Mouse (Mus musculus) heart, adult 2 months (tissue): ENCODE data around the gene Ms4a6c. TPM values are rescaled to one million over a fixed set of nuclear protein-coding genes. Genes with fewer than 3 reads are reported as not detected.
A peak's percentile ranks its signal among the peaks of the same experiment; 100 is the strongest.
"Not testable (repeated sequence)": the region's sequence is repeated elsewhere in the genome, so short reads cannot be mapped to it uniquely, and the experiment has no call there.

Experiments used
- DNase-seq, 2 experiments: peaks; one replicate each; pipeline ENCODE4 v3.0.0; 2021
- H3K27ac ChIP-seq: fragments of 200-600 bp; 2 replicates; pipeline ENCODE4 v1.8.1; 2022
- H3K27me3 ChIP-seq: fragments of 200-500 bp; 2 replicates; pipeline ENCODE4 v1.6.1; 2012; ENCODE audit warnings: mild to moderate bottlenecking, low read length, inconsistent platforms, mixed read lengths; ENCODE audit not compliant: control insufficient read depth, insufficient read depth
- H3K36me3 ChIP-seq: fragments of 200-500 bp; 2 replicates; pipeline ENCODE4 v1.6.1; 2012; ENCODE audit warnings: low read length, inconsistent platforms; ENCODE audit not compliant: control insufficient read depth, insufficient read depth
- H3K4me1 ChIP-seq: fragments of 200-500 bp; 2 replicates; pipeline ENCODE4 v1.6.1; 2011; ENCODE audit warnings: low read length; ENCODE audit not compliant: control insufficient read depth, insufficient read depth
- H3K4me3 ChIP-seq: fragments of 200-600 bp; 2 replicates; pipeline ENCODE4 v1.8.1; 2022
- H3K79me2 ChIP-seq: fragments of 200-500 bp; replicated peaks from 2 replicates; pipeline ENCODE4 v1.6.1; 2012; ENCODE audit warnings: mild to moderate bottlenecking, inconsistent platforms, low read length, moderate library complexity, mixed read lengths; ENCODE audit not compliant: control insufficient read depth, insufficient read depth
- H3K9ac ChIP-seq: fragments of 200-500 bp; 2 replicates; pipeline ENCODE4 v1.6.1; 2012; ENCODE audit warnings: low read depth, mild to moderate bottlenecking, control low read depth, inconsistent platforms, low read length, mixed read lengths
- CTCF ChIP-seq: fragments of 200-600 bp; IDR thresholded peaks from 2 replicates; pipeline ENCODE4 v1.8.1; 2022; ENCODE audit warnings: antibody characterized with exemption, mild to moderate bottlenecking, moderate library complexity
- EP300 ChIP-seq: fragments of 200-500 bp; IDR thresholded peaks from 2 replicates; pipeline ENCODE4 v1.6.1; 2011; ENCODE audit warnings: low read depth, low read length, control low read depth; ENCODE audit not compliant: insufficient read depth
- POLR2A ChIP-seq: fragments of 200-500 bp; IDR thresholded peaks from 2 replicates; pipeline ENCODE4 v1.6.1; 2011; ENCODE audit warnings: mild to moderate bottlenecking, low read depth, low read length, control low read depth; ENCODE audit not compliant: insufficient read depth
- WGBS: fragments of 180-500 bp; shearing (Covaris S2); methylation state at CpG from one replicate; pipeline ENCODE4 v1.1.7; 2018; 5-methylcytosine and 5-hydroxymethylcytosine counted together
- intact Hi-C: fragments of 180-260 bp; cut with DNase I; formaldehyde crosslinking; loops from one replicate; pipeline ENCODE4 v1.15.1; 2025
- polyA plus RNA-seq: library from polyadenylated mRNA; depleted of rRNA; stranded (reverse); fragments of >200 nt; gene quantifications from 2 replicates; pipeline ENCODE4 v1.2.3, GENCODE M21; 2012
- total RNA-seq, 2 experiments: library from RNA; stranded (reverse); gene quantifications; 2 replicates each; pipeline ENCODE4 v1.2.3; 2021

The Ms4a6c gene
- total and polyA plus RNA-seq, 3 experiments: 4.0 to 9.1 (median 8.1) TPM

GRCm38 (mm10) chr19:11466471-11466870, 2.7 kb upstream of the Ms4a6c start:
- intact Hi-C loops: no loop called here
- no peak for DNase-seq
- Histone ChIP-seq H3K4me1 (no peaks in the 10 kb centered on the region), H3K36me3 (no peaks in the 10 kb centered on the region), H3K4me3 (no peak overlapping the region), H3K27me3 (no peaks in the 10 kb centered on the region), H3K27ac (no peak overlapping the region), H3K79me2 (no peaks in the 10 kb centered on the region), H3K9ac (no peak overlapping the region)
- 56% methylated on average over 5 of the region's 5 CpGs for WGBS
- TF ChIP-seq EP300: no peak
- no peak for TF ChIP-seq CTCF
- TF ChIP-seq POLR2A: no peak

- H3K4me3 ChIP-seq, H3K27ac ChIP-seq, intact Hi-C loops, H3K9ac ChIP-seq, H3K36me3 ChIP-seq, H3K79me2 ChIP-seq, H3K4me1 ChIP-seq, H3K27me3 ChIP-seq: not testable (repeated sequence)
- 38% methylated on average over 1 of the region's 1 CpGs for WGBS
- DNase-seq: peak in 1 of 2 experiments; percentile 29
These were observed 805 bp upstream of the Ms4a6c start for GRCm38 (mm10) chr19:11468361-11468760.

- no peak overlapping the region for H3K27ac ChIP-seq
- H3K27me3 ChIP-seq: no peaks in the 10 kb centered on the region
- no peak overlapping the region for H3K9ac ChIP-seq
- WGBS: 82% methylated on average over 2 of the region's 2 CpGs
- H3K36me3 ChIP-seq: no peaks in the 10 kb centered on the region
- H3K4me3 ChIP-seq: no peak overlapping the region
- intact Hi-C loops: no loop called here
- TF ChIP-seq POLR2A: no peak
- no peak for TF ChIP-seq CTCF
- no peak for TF ChIP-seq EP300
- DNase-seq: no peak
- H3K79me2 ChIP-seq: no peaks in the 10 kb centered on the region
- no peaks in the 10 kb centered on the region for H3K4me1 ChIP-seq
These were observed 10.5 kb downstream of the Ms4a6c start for GRCm38 (mm10) chr19:11479714-11480113.

DNA sequence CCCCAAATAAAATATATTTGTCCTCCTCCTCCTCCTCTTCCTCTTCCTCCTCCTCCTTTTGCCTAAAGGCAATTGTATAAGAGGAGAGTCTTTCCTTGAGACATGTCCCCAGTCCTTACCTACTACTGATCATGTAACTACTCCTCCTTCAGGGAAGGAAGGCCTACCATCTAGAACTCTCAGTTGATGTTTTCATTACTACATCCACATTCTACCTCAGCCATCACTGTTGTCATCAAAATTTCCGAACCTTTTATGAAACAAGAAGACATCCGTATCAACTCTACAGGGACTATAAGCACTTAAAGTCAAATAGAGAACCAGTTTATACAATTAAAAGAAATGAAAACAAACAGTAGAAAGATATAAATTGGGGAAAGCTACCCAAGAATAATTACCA, 13.5 kb downstream of the Ms4a6c start:
- no peak for TF ChIP-seq EP300
- intact Hi-C loops: no loop called here
- no peak overlapping the region for H3K4me3 ChIP-seq
- no peaks in the 10 kb centered on the region for H3K27me3 ChIP-seq
- DNase-seq: no peak
- H3K4me1 ChIP-seq: no peaks in the 10 kb centered on the region
- no peak overlapping the region for H3K9ac ChIP-seq
- WGBS: 72% methylated on average over 2 of the region's 2 CpGs
- no peak overlapping the region for H3K27ac ChIP-seq
- no peaks in the 10 kb centered on the region for H3K36me3 ChIP-seq
- H3K79me2 ChIP-seq: no peaks in the 10 kb centered on the region

- Histone ChIP-seq H3K4me3 (no peak overlapping the region), H3K9ac (no peak overlapping the region), H3K27ac (no peak overlapping the region), H3K36me3 (no peaks in the 10 kb centered on the region), H3K4me1 (no peaks in the 10 kb centered on the region), H3K79me2 (no peaks in the 10 kb centered on the region), H3K27me3 (no peaks in the 10 kb centered on the region)
- intact Hi-C loops: no loop called here
- TF ChIP-seq EP300: no peak
- TF ChIP-seq POLR2A: no peak
- TF ChIP-seq CTCF: no peak
- DNase-seq: no peak
- WGBS: 57% methylated on average over 4 of the region's 4 CpGs
These were observed 14.8 kb downstream of the Ms4a6c start for GRCm38 (mm10) chr19:11483941-11484340.

DNA sequence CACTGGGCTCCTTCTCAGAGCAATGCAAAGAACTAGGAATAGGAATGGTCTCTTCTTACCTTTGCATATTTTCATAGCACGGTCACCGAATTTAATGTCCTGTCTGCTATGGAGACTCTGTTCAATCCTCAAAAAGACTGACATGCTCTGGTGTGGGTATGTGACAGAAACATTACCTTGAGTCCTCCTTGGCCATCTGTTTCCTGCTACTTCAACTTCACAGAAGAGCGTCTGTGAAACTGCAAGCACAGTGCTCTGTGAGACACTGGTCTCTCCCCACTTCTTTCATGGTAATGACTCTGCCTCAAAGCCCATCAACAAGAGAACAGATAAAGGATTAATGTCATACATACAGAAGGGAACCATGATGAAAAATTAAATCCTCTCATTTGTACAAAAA, 15.2 kb downstream of the Ms4a6c start:
- Histone ChIP-seq H3K36me3 (no peaks in the 10 kb centered on the region), H3K27me3 (no peaks in the 10 kb centered on the region), H3K9ac (no peak overlapping the region), H3K4me3 (no peak overlapping the region), H3K27ac (no peak overlapping the region), H3K4me1 (no peaks in the 10 kb centered on the region), H3K79me2 (no peaks in the 10 kb centered on the region)
- intact Hi-C loops: no loop called here
- TF ChIP-seq POLR2A: no peak
- TF ChIP-seq CTCF: no peak
- TF ChIP-seq EP300: no peak
- no peak for DNase-seq
- 68% methylated on average over 3 of the region's 3 CpGs for WGBS

DNA sequence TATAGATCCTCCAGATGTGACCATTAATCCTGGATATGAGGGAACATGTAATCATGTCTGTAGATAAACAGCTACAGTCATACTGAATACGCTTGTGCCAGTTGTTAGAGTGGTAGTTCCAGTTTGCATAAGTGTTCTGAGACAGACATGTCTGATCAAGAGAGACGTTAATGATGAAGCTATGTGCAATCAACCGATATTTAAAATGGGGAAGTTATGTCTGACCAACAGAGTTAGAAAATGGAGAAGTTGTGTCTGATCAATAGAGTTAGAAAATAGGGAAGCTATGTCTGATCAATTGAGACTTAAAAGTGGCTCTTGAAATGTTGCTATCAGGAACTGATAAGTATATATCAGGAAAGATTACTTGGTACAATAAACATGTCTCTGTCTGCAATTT, 16.1 kb downstream of the Ms4a6c start:
- Histone ChIP-seq H3K36me3 (no peaks in the 10 kb centered on the region), H3K27me3 (no peaks in the 10 kb centered on the region), H3K4me1 (no peaks in the 10 kb centered on the region), H3K4me3 (no peak overlapping the region), H3K79me2 (no peaks in the 10 kb centered on the region), H3K9ac (no peak overlapping the region), H3K27ac (no peak overlapping the region)
- TF ChIP-seq POLR2A (no peak), CTCF (no peak), EP300 (no peak)
- 69% methylated on average over 3 of the region's 3 CpGs for WGBS
- DNase-seq: no peak
- intact Hi-C loops: no loop called here
